Mouse (Mus musculus) urinary bladder, postnatal 36 days (tissue): ENCODE measurements around the gene Itpkb.

Source experiments
- DNase-seq, 2 experiments: peaks; one replicate each; pipeline ENCODE4 v3.0.0; 2022; ENCODE audit warnings: low spot score in 2 of 2, mixed read lengths in 1 of 2

The Itpkb gene

GRCm38 (mm10) chr1:180330145-180330706 lies at the start of gene Itpkb:
Gene Itpkb, plus strand, starts transcription at chr1:180330485.
- DNase-seq = peak in 1 of 2 experiments; percentile 55

DNA sequence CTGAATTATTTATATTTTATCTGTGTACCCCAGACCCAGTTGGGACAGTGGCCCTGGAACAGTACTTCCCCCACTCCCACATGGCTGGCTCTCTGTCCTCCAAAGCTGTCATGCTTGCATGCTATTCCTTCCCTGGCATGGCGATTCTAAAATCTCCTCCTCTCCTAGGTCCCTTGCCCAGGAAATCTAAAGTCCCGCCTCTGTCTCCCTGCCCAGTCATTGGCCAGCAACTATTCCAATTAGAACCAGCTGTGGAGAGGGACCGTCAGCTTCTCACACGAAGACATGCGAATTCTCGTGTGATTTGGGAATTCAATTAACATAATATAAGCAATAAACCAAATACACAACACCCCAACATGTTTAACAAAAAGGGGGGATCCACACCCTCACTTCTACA lies 47.7 kb upstream of the Itpkb start:
- no peak for DNase-seq

GRCm38 (mm10) chr1:180283813-180284768 lies 46.2 kb upstream of the Itpkb start:
- no peak for DNase-seq

DNA sequence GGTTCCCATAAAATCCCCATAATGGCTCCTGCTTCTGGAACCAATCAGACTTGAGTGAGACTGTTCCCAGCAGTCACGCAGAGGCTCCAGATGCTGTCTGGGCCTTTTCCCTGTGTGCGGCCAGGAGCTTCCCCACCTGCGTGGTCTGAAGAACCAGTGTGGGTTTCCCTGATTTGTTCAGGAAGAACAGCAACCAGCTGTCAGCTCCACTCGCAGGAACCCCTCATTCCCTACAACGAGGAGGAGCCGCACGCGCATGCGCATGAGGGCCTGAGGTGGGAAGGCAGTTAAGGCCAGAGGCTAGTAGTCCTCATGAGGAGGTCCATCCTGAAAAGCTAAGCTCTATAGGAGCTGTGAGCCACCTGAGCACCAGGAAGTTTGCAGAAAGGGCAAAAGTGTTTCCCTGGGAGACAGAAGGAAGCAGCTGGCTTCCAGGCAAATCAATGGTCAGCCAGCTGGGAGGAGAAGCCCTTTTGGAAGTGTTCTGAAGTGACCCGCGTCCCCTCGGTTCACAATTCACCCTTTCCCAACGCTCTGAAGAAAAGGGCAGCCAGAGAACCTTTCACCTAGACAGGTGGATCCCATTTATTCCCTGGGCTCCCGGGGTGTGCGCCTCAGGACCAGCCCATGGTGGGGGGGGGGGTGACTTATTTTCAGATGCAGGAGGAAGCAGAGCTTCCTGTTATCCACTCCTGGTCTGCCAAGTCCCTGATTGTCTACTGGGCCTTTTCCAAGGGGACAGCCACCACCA lies 44.0 kb upstream of the Itpkb start:
- no peak for DNase-seq

DNA sequence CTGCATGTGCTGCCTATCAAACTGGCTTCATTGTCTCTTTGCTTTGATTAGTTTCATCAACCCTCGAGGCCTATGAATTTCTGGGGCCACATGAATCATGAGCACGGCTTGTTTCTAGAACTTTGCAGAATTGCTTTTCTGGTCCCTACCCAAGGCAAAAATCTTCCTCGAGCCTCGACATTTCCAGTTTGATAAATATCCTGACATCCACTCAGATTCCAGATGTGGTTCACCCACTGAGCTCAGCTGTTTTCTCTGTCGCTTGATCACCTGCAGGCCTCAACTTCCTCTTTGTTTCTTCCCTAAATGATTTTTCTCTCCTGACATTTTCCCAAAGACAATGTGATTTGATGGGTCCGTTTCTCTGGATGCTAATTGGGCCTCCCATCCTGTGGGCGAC lies 42.1 kb upstream of the Itpkb start:
- DNase-seq = no peak

- no peak for DNase-seq
These were observed 41.3 kb upstream of the Itpkb start for GRCm38 (mm10) chr1:180288872-180289468.

DNA sequence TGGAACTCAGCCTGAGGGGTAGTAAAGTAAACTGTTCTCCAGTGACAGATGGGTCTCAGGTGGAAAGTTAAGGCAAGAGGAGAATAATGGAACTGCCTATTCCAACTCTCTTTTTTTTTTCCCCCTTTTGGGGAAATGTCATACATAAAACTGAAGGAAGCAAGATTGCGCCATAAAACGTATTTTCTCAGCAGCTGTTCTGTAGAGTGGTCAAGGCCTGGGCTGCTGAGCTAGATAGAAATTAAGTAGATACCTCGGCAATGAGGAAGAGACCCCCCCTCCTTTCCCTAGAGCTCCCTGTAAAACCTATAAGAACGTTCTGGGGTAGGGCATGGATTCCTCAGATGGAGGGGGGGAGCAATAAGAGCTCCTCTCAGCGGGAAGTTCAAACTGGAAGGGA lies 40.5 kb upstream of the Itpkb start:
- DNase-seq = no peak

- DNase-seq = no peak
These were observed 39.9 kb upstream of the Itpkb start for GRCm38 (mm10) chr1:180290358-180290757.

- no peak for DNase-seq
These were observed 34.2 kb upstream of the Itpkb start for GRCm38 (mm10) chr1:180296088-180296487.

GRCm38 (mm10) chr1:180299697-180300096 lies 30.6 kb upstream of the Itpkb start:
- no peak for DNase-seq

GRCm38 (mm10) chr1:180300292-180300691 lies 30.0 kb upstream of the Itpkb start:
- no peak for DNase-seq

DNA sequence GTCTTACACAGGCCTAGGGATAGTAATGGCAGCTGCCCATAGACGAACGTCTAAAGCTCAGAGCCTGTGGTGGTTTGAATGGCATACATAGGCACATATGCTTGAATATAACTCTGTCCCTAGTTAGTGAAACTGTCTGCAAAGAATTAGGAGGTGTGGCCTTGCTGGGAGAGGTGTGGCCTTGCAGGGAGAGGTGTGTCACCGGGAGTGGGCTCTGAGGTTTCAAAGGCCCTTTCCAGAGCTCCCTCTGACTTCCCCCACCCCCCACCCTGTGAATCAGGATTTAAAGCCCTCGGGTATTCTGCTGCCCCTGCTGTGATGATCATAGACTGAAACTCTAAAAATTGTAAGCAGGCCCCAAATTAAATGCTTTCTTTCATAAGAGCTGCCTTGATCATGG lies 29.3 kb upstream of the Itpkb start:
- no peak for DNase-seq

GRCm38 (mm10) chr1:180302253-180303120 lies 27.8 kb upstream of the Itpkb start:
- no peak for DNase-seq

- no peak for DNase-seq
These were observed 26.7 kb upstream of the Itpkb start for GRCm38 (mm10) chr1:180303600-180303999.

GRCm38 (mm10) chr1:180306889-180307288 lies 23.4 kb upstream of the Itpkb start:
- DNase-seq = no peak

DNA sequence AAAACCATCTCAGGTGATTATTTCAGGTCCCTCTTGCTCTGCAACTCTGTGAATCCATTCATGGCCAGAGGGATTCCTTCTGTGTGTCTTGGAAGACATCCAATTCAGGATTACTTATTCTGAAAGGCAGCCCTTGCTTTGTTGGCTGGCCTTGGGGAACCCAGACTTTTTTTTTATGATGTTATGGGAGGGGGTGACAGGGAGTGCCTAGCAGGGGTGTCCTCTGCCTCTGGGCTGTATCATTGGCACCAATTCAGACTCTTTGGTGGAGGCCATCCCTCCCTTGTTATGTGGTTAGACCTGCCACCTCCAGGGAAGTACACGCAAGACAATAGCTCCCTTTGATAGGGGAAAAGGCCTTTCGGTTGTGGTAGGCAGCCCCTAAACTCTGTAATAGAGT lies 22.6 kb upstream of the Itpkb start:
- DNase-seq = no peak

DNA sequence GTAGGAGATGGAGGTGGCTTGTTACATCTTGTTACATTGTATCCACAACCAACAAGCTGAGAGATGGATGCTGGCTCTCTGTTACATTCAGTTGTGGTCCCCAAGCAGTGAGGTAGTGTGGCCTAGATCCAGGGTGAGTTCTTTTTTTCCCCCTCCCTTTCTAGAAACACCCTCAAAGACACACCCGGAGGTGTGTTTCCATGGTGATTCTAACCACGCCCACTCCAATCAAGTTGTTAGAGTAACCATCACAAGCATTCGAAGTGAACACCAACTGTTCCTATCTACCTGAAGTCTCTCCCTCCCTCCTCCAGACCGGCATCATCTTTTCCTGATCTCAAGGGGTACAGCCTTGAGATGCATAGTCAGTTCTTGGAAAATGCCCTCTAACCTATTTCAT lies 21.4 kb upstream of the Itpkb start:
- no peak for DNase-seq

DNA sequence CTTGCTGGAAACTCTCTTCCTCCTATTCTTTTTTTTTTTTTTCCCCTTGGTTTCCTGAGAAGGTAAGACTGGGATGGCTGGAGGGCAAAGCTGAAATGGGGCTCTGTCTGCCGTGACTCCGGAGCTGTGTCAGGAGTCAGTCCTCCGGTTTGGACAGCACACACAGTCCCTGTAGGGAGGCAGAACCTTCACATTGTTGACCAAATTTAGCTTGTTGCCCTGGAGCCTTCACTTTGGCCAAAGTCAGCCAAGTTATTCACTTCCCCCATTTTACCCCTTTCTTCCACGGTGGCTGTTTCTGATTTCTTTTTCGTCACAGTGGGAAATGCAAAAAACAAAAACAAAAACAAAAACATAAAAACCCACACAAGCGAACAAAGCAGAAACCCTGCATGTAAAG lies 18.0 kb upstream of the Itpkb start:
- DNase-seq = no peak

DNA sequence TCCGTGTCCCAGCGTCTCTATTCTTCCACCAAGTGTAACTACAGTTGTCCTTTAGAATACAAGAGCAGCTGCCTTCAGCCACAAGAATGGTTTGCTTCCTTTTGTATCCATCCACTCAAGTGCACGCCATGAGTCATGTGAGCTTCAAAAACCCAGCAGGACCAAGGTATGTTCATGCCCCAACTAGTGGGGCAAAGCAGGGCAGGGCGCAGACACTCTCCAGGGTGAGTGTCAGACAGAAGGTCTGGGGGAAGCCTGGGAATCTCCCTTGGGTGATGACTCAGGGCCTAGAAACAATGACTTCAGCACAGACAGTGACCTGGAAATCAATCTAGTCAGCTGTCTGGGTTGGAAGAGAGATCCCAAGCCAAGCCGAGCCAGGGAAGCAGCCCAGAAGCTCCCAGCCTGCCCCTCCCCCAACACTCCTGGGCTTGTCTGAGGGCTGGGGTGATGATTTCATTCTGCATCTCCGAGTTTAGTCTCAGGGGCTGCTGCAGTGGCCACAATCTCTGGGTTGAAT lies 17.4 kb upstream of the Itpkb start:
- peak in 1 of 2 experiments; percentile 42 for DNase-seq

DNA sequence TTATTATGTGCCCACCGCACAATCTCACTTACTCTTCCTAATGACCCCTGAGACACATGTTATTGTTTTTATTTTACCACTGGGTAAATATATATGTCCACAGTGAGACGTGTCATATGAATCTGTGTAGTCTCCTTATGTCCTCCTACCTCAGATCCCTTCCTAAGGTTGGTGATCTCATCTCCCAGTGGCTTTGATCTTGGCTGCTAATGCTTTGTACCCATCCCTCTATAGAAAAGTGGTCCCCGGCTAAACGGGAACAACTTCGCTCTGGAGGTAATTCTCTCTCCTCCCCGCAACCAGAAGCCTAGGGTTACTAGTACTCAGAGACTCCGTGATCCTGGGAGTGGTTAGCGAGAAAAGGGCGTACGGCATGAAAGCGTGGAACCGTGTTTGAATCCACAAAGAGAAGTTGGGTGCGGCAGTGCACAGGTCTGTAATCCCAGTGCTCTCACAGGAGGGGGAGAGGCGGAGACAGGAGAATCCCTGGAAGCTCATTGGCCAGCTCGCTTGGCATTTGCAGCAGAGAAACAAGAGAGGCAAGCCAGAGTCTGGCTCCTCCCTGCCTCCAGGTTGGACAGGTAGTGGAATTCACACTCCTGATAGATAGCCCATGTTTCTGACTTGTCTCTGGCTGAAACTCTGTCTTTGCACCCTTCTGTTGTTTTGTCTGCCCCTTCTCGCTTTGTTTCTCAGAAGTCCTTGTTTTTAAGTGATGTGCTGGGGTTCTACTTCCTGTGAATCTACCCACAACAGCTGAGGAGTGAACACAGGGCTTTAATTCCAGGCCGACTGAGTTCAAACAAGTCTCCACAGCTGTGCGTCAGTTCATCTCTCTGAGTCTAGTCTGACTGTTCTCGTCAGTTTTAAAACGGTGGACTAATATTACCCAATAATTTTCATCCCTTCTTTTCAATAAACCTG lies 16.5 kb upstream of the Itpkb start:
- no peak for DNase-seq
